ENCODE assay signal across 25 mouse cellular contexts in genomic region chr1:133280537-133280936, GRCm38 (mm10). TPM values are rescaled to one million over a fixed set of nuclear protein-coding genes. Genes with fewer than 3 reads are reported as not detected.
A peak's percentile ranks its signal among the peaks of the same experiment; 100 is the strongest.
DNase-seq lines count a peak whose midpoint lies in the region; ATAC-seq and TF ChIP-seq lines count a peak whose summit lies in the region.
"Had no signal": no experiment of that assay in that cellular context is flagged by ENCODE, and none has a peak within 500 bp of the region (broad histone marks: within the 10 kb centered on the region; RNA-seq: fewer than 3 reads in every experiment).

No protein-coding gene starts in this region.

- no peaks in the 10 kb centered on the region for H3K4me1 ChIP-seq in liver, postnatal 0 days (ENCODE audit: insufficient read depth)

- WGBS in liver, postnatal 0 days (ENCODE audit: insufficient replicate concordance) = 72% methylated on average over 2 of the region's 2 CpGs

- H3K9ac ChIP-seq in liver, postnatal 0 days (replicated peaks) = no peak overlapping the region

- TF ChIP-seq EP300 in liver, postnatal 0 days (IDR thresholded peaks at IDR 0.05; ENCODE audit: low read depth) = no peak

- no peak for TF ChIP-seq CTCF in liver, postnatal 0 days (IDR thresholded peaks at IDR 0.05; ENCODE audit: low read depth)

- no peak for DNase-seq in left cerebral cortex, adult 18-20 months (ENCODE audit: low spot score in 2 of 2)
- no peak for DNase-seq in liver, postnatal 0 days
- DNase-seq: adrenal gland, adult 2 months; adrenal gland, adult 8-10 months; adrenal gland, postnatal 10 days; adrenal gland, postnatal 14 days; adrenal gland, postnatal 25 days; adrenal gland, postnatal 36 days; B cell, adult 2 months; cerebellum, adult 11 months; cerebellum, adult 11-12 months; cerebellum, adult 18-20 months had no signal

- H3K27ac ChIP-seq in liver, postnatal 0 days (ENCODE audit: low read depth) = no peak overlapping the region

- no peak overlapping the region for H3K4me3 ChIP-seq in liver, postnatal 0 days (ENCODE audit: low read depth, low read length)

- peaks cover 4% of the 10 kb centered on the region; the same call in 1 of the 2 replicates for H3K36me3 ChIP-seq in liver, postnatal 0 days (replicated peaks; ENCODE audit: insufficient read depth, low read length)
- H3K36me3 ChIP-seq: G1E had no signal

- peak; percentile 54 for ATAC-seq in megakaryocyte progenitor cell, adult 5-6 weeks (replicated peaks; ENCODE audit: poor library complexity)
- peak; percentile 57 for ATAC-seq in megakaryocyte-erythroid progenitor cell, adult 5-6 weeks (replicated peaks; ENCODE audit: low FRiP score, low TSS enrichment, poor library complexity, severe bottlenecking)
- no peak for ATAC-seq in liver, postnatal 0 days
- ATAC-seq: activated CD4-positive, CD25-positive, alpha-beta regulatory T cell, adult 4 months; CD4-positive, CD25-positive, alpha-beta regulatory T cell, adult 4 months; Patski had no signal

- H3K9me3 ChIP-seq in liver, postnatal 0 days (ENCODE audit: low read length) = no peaks in the 10 kb centered on the region
- H3K9me3 ChIP-seq: G1E had no signal

- H3K27me3 ChIP-seq in liver, postnatal 0 days (ENCODE audit: insufficient read depth, low read length) = no peaks in the 10 kb centered on the region
- H3K27me3 ChIP-seq: Patski had no signal

- no peak overlapping the region for H3K4me2 ChIP-seq in liver, postnatal 0 days (ENCODE audit: low read depth, low read length)

RNA-seq across cellular contexts. Expression of gene Golt1a, which starts 29.1 kb away (rescaled TPM):
- total RNA-seq in megakaryocyte progenitor cell, adult 5-6 weeks (2015) = not detected in 2 replicates
- total RNA-seq in megakaryocyte progenitor cell, adult 5-6 weeks (2017) = not detected in 2 replicates
- not detected in 2 replicates for total RNA-seq in megakaryocyte-erythroid progenitor cell, adult 5-6 weeks (2014; fragmentation: Nextera tagmentation)
- not detected in 2 replicates for total RNA-seq in megakaryocyte-erythroid progenitor cell, adult 5-6 weeks (2017)
- total RNA-seq in left cerebral cortex, adult 18-20 months (2021) = 1 to 10 TPM in 1 of 2 experiments, not detected in 1; 1.1 TPM
- 30.8 and 41.9 TPM in 2 replicates for polyA plus RNA-seq in liver, postnatal 0 days (2015; fragmentation: Nextera tagmentation; extraction: Ambion mirVana)
- total RNA-seq: CH12.LX, ES-E14, G1E, MEL had no signal
- polyA plus RNA-seq: activated CD4-positive, CD25-positive, alpha-beta regulatory T cell, adult 4 months; adrenal gland, adult 2 months; brain, embryonic 14.5 days; C2C12; CD4-positive, CD25-positive, alpha-beta regulatory T cell, adult 4 months; G1E had no signal

RNA-seq across cellular contexts. Expression of gene Kiss1, which starts 41.1 kb away (rescaled TPM):
- total RNA-seq in megakaryocyte progenitor cell, adult 5-6 weeks (2015) = not detected in 2 replicates
- not detected in 2 replicates for total RNA-seq in megakaryocyte progenitor cell, adult 5-6 weeks (2017)
- not detected in 2 replicates for total RNA-seq in megakaryocyte-erythroid progenitor cell, adult 5-6 weeks (2014; fragmentation: Nextera tagmentation)
- total RNA-seq in megakaryocyte-erythroid progenitor cell, adult 5-6 weeks (2017) = not detected in 2 replicates
- total RNA-seq in left cerebral cortex, adult 18-20 months (2021) = not detected
- not detected in 2 replicates for polyA plus RNA-seq in liver, postnatal 0 days (2015; fragmentation: Nextera tagmentation; extraction: Ambion mirVana)
- total RNA-seq: adrenal gland, adult 18-20 months; adrenal gland, adult 2 months; adrenal gland, adult 8-10 months; adrenal gland, postnatal 10 days; adrenal gland, postnatal 14 days; adrenal gland, postnatal 25 days; adrenal gland, postnatal 4 days; CH12.LX; ES-E14; G1E; MEL had no signal
- polyA plus RNA-seq: activated CD4-positive, CD25-positive, alpha-beta regulatory T cell, adult 4 months; adrenal gland, adult 2 months; brain, embryonic 14.5 days; C2C12; CD4-positive, CD25-positive, alpha-beta regulatory T cell, adult 4 months; G1E; Patski had no signal
